Mouse (Mus musculus) C2C12 (cell line): ENCODE measurements around the gene C1qtnf5. TPM values are rescaled to one million over a fixed set of nuclear protein-coding genes. Genes with fewer than 3 reads are reported as not detected.

Source experiments
- H3K27me3 ChIP-seq: one replicate; pipeline ENCODE4 v1.6.1; 2011; ENCODE audit not compliant: control insufficient read depth, insufficient read depth, insufficient read length
- H3K36me3 ChIP-seq: one replicate; pipeline ENCODE4 v1.6.1; 2011; ENCODE audit not compliant: control insufficient read depth, insufficient read depth
- H3K4me3 ChIP-seq: one replicate; pipeline ENCODE4 v1.5.1; 2011; ENCODE audit warnings: mild to moderate bottlenecking, control low read depth; ENCODE audit not compliant: poor library complexity, insufficient read depth, severe bottlenecking
- H3K79me2 ChIP-seq: one replicate; pipeline ENCODE4 v1.6.1; 2011; ENCODE audit not compliant: control insufficient read depth, insufficient read depth
- H3K79me3 ChIP-seq: one replicate; pipeline ENCODE4 v1.6.1; 2011; ENCODE audit warnings: low read depth, control low read depth
- H3ac ChIP-seq: one replicate; pipeline ENCODE3; 2011; ENCODE audit warnings: low read depth; ENCODE audit not compliant: control insufficient read depth, insufficient read length
- CEBPB ChIP-seq: IDR thresholded peaks from one replicate; pipeline ENCODE4 v1.6.1; 2011; ENCODE audit warnings: low read depth, mild to moderate bottlenecking, control low read depth, moderate library complexity
- CTCF ChIP-seq: IDR thresholded peaks from one replicate; pipeline ENCODE4 v1.5.1; 2011; ENCODE audit not compliant: control insufficient read depth, insufficient read depth, insufficient read length
- FOSL1 ChIP-seq: IDR thresholded peaks from one replicate; pipeline ENCODE4 v1.8.0; 2011; ENCODE audit warnings: mild to moderate bottlenecking, low read length; ENCODE audit not compliant: poor library complexity, insufficient read depth, severe bottlenecking
- MAX ChIP-seq: IDR thresholded peaks from one replicate; pipeline ENCODE4 v1.6.1; 2011; ENCODE audit warnings: mild to moderate bottlenecking, control low read depth
- MYOD1 ChIP-seq: IDR thresholded peaks from one replicate; pipeline ENCODE4 v1.6.1; 2011; ENCODE audit warnings: low read depth; ENCODE audit not compliant: control insufficient read depth, insufficient read length
- MYOG ChIP-seq: IDR thresholded peaks from one replicate; pipeline ENCODE4 v1.6.1; 2011; ENCODE audit not compliant: control insufficient read depth, insufficient read length; ENCODE audit errors: extremely low read depth
- USF1 ChIP-seq: IDR thresholded peaks from one replicate; pipeline ENCODE4 v1.6.1; 2011; ENCODE audit warnings: low read depth, mild to moderate bottlenecking, control low read depth, moderate library complexity
- polyA plus RNA-seq: library from polyadenylated mRNA; unstranded; fragments of >200 nt; fragmentation: generic; extraction: Trizol; gene quantifications from one replicate; pipeline ENCODE4 v1.2.1, GENCODE M21; 2012; ENCODE audit warnings: missing spikeins

The C1qtnf5 gene
- polyA plus RNA-seq, 1 experiment = 0.15 TPM

GRCm38 (mm10) chr9:44077266-44077910 is 29.7 kb upstream of the C1qtnf5 start:
- no peak overlapping the region for H3ac ChIP-seq
- no peak overlapping the region for H3K4me3 ChIP-seq
- no peaks in the 10 kb centered on the region for H3K27me3 ChIP-seq
- H3K79me3 ChIP-seq = no peaks in the 10 kb centered on the region
- TF ChIP-seq USF1 (no peak), MYOD1 (no peak), CTCF (no peak), MAX (no peak), MYOG (no peak), CEBPB (no peak), FOSL1 (no peak)
- no peaks in the 10 kb centered on the region for H3K79me2 ChIP-seq
- H3K36me3 ChIP-seq = no peaks in the 10 kb centered on the region

GRCm38 (mm10) chr9:44078136-44078797 is 28.8 kb upstream of the C1qtnf5 start:
- Histone ChIP-seq H3ac (no peak overlapping the region), H3K36me3 (no peaks in the 10 kb centered on the region), H3K4me3 (no peak overlapping the region), H3K79me3 (no peaks in the 10 kb centered on the region), H3K27me3 (no peaks in the 10 kb centered on the region), H3K79me2 (no peaks in the 10 kb centered on the region)
- TF ChIP-seq CTCF = no peak
- TF ChIP-seq FOSL1 = no peak
- TF ChIP-seq MAX = no peak
- TF ChIP-seq CEBPB = no peak
- TF ChIP-seq USF1 = no peak
- no peak for TF ChIP-seq MYOD1
- TF ChIP-seq MYOG = no peak

GRCm38 (mm10) chr9:44078955-44079756 is 27.9 kb upstream of the C1qtnf5 start:
- H3K79me3 ChIP-seq = no peaks in the 10 kb centered on the region

GRCm38 (mm10) chr9:44079997-44080780 is 26.9 kb upstream of the C1qtnf5 start:
- H3K4me3 ChIP-seq = no peak overlapping the region
- TF ChIP-seq CEBPB (no peak), MYOG (no peak), CTCF (no peak), FOSL1 (no peak), MAX (no peak), MYOD1 (no peak), USF1 (no peak)
- H3K27me3 ChIP-seq = no peaks in the 10 kb centered on the region

More at GRCm38 (mm10) chr9:44078955-44079756, 27.9 kb upstream of the C1qtnf5 start:
- no peak overlapping the region for H3ac ChIP-seq
- no peak overlapping the region for H3K4me3 ChIP-seq
- no peaks in the 10 kb centered on the region for H3K36me3 ChIP-seq
- no peaks in the 10 kb centered on the region for H3K27me3 ChIP-seq
- no peak for TF ChIP-seq MYOG
- no peak for TF ChIP-seq MAX
- no peak for TF ChIP-seq CTCF
- TF ChIP-seq USF1 = peak; percentile 95
- TF ChIP-seq CEBPB = no peak
- TF ChIP-seq FOSL1 = no peak
- TF ChIP-seq MYOD1 = peak; percentile 55
- no peaks in the 10 kb centered on the region for H3K79me2 ChIP-seq

GRCm38 (mm10) chr9:44080953-44081352 is 26.1 kb upstream of the C1qtnf5 start:
- H3ac ChIP-seq = no peak overlapping the region
- no peaks in the 10 kb centered on the region for H3K79me3 ChIP-seq
- no peaks in the 10 kb centered on the region for H3K27me3 ChIP-seq
- no peak overlapping the region for H3K4me3 ChIP-seq
- H3K79me2 ChIP-seq = no peaks in the 10 kb centered on the region
- no peaks in the 10 kb centered on the region for H3K36me3 ChIP-seq
- TF ChIP-seq MYOD1 (no peak), MYOG (no peak), USF1 (no peak)

More at GRCm38 (mm10) chr9:44079997-44080780, 26.9 kb upstream of the C1qtnf5 start:
- Histone ChIP-seq H3K79me3 (no peaks in the 10 kb centered on the region), H3ac (no peak overlapping the region), H3K36me3 (no peaks in the 10 kb centered on the region), H3K79me2 (no peaks in the 10 kb centered on the region)
